Mouse (Mus musculus) ES-E14 (cell line): ENCODE measurements around the gene Pde6h. TPM values are rescaled to one million over a fixed set of nuclear protein-coding genes. Genes with fewer than 3 reads are reported as not detected.

Source experiments
- DNase-seq: peaks from one replicate; pipeline ENCODE4 v3.0.0-alpha.2; 2013; ENCODE audit warnings: low read depth, low spot score
- H3K27ac ChIP-seq: 2 replicates; pipeline ENCODE4 v1.5.1; 2012; ENCODE audit warnings: low read depth, mild to moderate bottlenecking, low read length, moderate library complexity, mixed read lengths; ENCODE audit not compliant: poor library complexity, insufficient read depth, severe bottlenecking
- H3K36me3 ChIP-seq: 2 replicates; pipeline ENCODE4 v1.6.1; 2012; ENCODE audit warnings: mild to moderate bottlenecking, low read length, moderate library complexity, mixed read lengths; ENCODE audit not compliant: control insufficient read depth, poor library complexity, insufficient read depth, severe bottlenecking
- H3K4me1 ChIP-seq, 2 experiments: fragments of 150-350 bp in 1 of 2; sonication (generic) in 1 of 2; 2 replicates each; pipeline ENCODE4 v1.6.1; 2012; ENCODE audit warnings: low read length in 2 of 2, mild to moderate bottlenecking in 1 of 2, mixed read lengths in 1 of 2; ENCODE audit not compliant: control insufficient read depth in 2 of 2, insufficient read depth in 2 of 2, poor library complexity in 1 of 2
- H3K4me3 ChIP-seq, 2 experiments: fragments of 150-350 bp in 1 of 2; sonication (generic) in 1 of 2; 2 replicates each; pipeline ENCODE4 v1.5.1; 2012; ENCODE audit warnings: low read length in 2 of 2, low read depth in 1 of 2, mild to moderate bottlenecking in 1 of 2, mixed read lengths in 1 of 2; ENCODE audit not compliant: insufficient read depth in 1 of 2, poor library complexity in 1 of 2, severe bottlenecking in 1 of 2
- H3K9ac ChIP-seq: 2 replicates; pipeline ENCODE4 v1.6.1; 2012; ENCODE audit warnings: low read depth, mild to moderate bottlenecking, low read length, mixed read lengths; ENCODE audit not compliant: poor library complexity, insufficient read depth, severe bottlenecking
- H3K9me3 ChIP-seq: fragments of 150-350 bp; sonication (generic); 2 replicates; pipeline ENCODE4 v1.6.1; 2012; ENCODE audit warnings: low read depth, mild to moderate bottlenecking, low read length; ENCODE audit not compliant: control insufficient read depth, insufficient read depth
- CHD2 ChIP-seq: IDR thresholded peaks from 2 replicates; pipeline ENCODE4 v1.6.1; 2014; ENCODE audit warnings: mild to moderate bottlenecking, low read depth, low read length, inconsistent platforms
- HCFC1 ChIP-seq: IDR thresholded peaks from 2 replicates; pipeline ENCODE4 v1.6.1; 2012; ENCODE audit warnings: low read length, inconsistent platforms, borderline replicate concordance; ENCODE audit not compliant: insufficient read depth
- MAFK ChIP-seq: IDR thresholded peaks from 2 replicates; pipeline ENCODE4 v1.6.1; 2014; ENCODE audit warnings: mild to moderate bottlenecking, low read depth, low read length, inconsistent platforms; ENCODE audit not compliant: insufficient read depth
- ZC3H11A ChIP-seq: IDR thresholded peaks from 2 replicates; pipeline ENCODE4 v1.6.1; 2012; ENCODE audit warnings: low read depth, mild to moderate bottlenecking, inconsistent platforms, low read length, borderline replicate concordance
- ZNF384 ChIP-seq: IDR thresholded peaks from 2 replicates; pipeline ENCODE4 v1.6.1; 2012; ENCODE audit warnings: low read depth, low read length, inconsistent platforms
- in situ Hi-C, 2 experiments: fragments of 600-800 bp; cut with MboI; formaldehyde crosslinking; loops; one replicate each; pipeline ENCODE4 v1.15.1; 2025; ENCODE audit warnings: low sequenced_read_pairs in 2 of 2, inconsistent platforms in 1 of 2; ENCODE audit not compliant: unreplicated experiment in 2 of 2
- total RNA-seq: library from RNA; depleted of rRNA; stranded (reverse); fragments of 300-350 nt; gene quantifications from 2 replicates; pipeline ENCODE4 v1.2.3, GENCODE M21; 2012

Pde6h gene
- total RNA-seq, 1 experiment, result 0.45 TPM

DNA sequence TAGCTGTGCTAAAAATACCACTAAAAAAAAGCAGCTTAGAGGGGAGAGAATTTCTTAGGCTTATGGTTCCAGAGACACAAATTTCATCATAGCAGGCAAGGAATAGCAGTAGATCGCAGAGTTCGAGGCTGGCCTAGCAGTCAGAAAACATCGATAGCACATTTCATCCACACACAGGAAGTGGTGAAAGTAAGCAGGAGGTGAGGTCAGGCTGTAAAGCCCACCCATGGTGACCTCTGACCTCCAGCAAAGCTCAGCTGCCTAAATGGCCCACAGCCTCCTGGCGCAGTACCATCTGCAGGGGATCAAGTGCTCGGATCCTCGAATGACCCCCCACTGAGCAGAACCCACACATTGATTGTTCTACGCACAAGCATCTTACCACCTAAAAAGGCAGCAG is 59.6 kb downstream of the Pde6h start:
- no peaks in the 10 kb centered on the region for H3K36me3 ChIP-seq
- TF ChIP-seq CHD2, result no peak
- no peak for TF ChIP-seq ZC3H11A
- no peak for TF ChIP-seq ZNF384
- no peak for TF ChIP-seq MAFK
- TF ChIP-seq HCFC1, result no peak
- H3K4me1 ChIP-seq, result 0 out of 4 replicates have a peak, but pooled peaks cover 0 to 3% of the 10 kb centered on the region in 2 experiments
- H3K9me3 ChIP-seq, result no peaks in the 10 kb centered on the region
- in situ Hi-C loops, result loop anchor here in 1 of 2 experiments (25.0 kb wide), 1 partner anchor 371 kb away; no protein-coding TSS in a partner anchor
- H3K27ac ChIP-seq, result no peak overlapping the region
- DNase-seq, result no peak
- H3K9ac ChIP-seq, result no peak overlapping the region
- no peak overlapping the region for H3K4me3 ChIP-seq

DNA sequence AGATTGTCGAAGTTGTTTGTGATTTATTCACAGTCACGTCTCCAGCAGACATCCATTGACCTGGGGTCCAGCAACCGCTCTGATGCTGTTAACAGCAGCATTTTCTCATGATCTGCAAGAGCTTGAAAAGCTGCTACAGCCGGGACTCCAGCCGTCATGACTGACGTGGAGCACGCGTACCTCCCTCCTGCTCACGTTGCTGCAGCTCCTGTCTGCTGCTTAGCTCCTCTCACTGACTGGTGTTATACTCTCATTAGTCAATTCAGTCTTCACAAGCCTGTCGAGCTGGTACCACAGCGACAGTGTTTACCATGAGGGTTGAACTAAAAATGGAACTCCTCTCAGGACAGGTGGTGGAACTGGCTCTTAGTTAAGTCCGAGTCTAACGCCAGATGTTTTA is 62.4 kb downstream of the Pde6h start:
- Histone ChIP-seq H3K36me3 (no peaks in the 10 kb centered on the region), H3K9ac (no peak overlapping the region), H3K27ac (no peak overlapping the region), H3K4me1 (peaks cover 0 to 3% of the 10 kb centered on the region in 2 experiments; a peak in 1 of 4 replicates), H3K9me3 (no peaks in the 10 kb centered on the region), H3K4me3 (no peak overlapping the region)
- TF ChIP-seq ZC3H11A (no peak), ZNF384 (no peak), HCFC1 (no peak), CHD2 (no peak), MAFK (no peak)
- DNase-seq, result no peak
- in situ Hi-C loops, result loop anchor here in 1 of 2 experiments (25.0 kb wide), 1 partner anchor 374 kb away; no protein-coding TSS in a partner anchor

DNA sequence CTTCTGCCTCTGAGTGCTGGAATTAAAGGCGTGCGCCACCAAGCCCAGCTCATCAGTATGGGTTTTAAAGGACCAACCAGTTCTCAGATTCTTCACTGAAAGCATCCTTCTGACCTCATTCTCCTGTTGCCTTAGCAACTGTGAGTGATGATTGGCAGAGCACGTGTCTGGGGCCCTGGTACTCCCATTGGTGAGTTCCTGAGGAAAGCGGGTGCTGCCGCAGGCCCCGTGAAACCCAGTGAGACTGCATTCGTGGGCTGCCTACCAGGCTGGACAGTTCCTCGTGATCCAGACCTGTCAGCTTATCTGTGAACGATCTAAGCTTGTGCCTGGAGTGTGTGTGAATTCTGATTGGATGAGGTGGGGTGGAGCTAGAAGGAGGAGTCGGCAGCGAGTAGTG is 63.1 kb downstream of the Pde6h start:
- Histone ChIP-seq H3K27ac (no peak overlapping the region), H3K9ac (no peak overlapping the region), H3K4me1 (peaks cover 0 to 3% of the 10 kb centered on the region in 2 experiments; a peak in 1 of 4 replicates), H3K9me3 (no peaks in the 10 kb centered on the region), H3K4me3 (no peak overlapping the region), H3K36me3 (no peaks in the 10 kb centered on the region)
- no peak for TF ChIP-seq ZC3H11A
- DNase-seq, result no peak
- in situ Hi-C loops, result loop anchor here in 1 of 2 experiments (25.0 kb wide), 1 partner anchor 374 kb away; no protein-coding TSS in a partner anchor

GRCm38 (mm10) chr6:136988536-136989060 is 65.0 kb downstream of the Pde6h start:
- in situ Hi-C loops, result loop anchor here in 1 of 2 experiments (25.0 kb wide), 1 partner anchor 376 kb away; no protein-coding TSS in a partner anchor
- Histone ChIP-seq H3K4me3 (no peak overlapping the region), H3K4me1 (peaks cover 0 to 3% of the 10 kb centered on the region in 2 experiments; a peak in 1 of 4 replicates), H3K9ac (no peak overlapping the region), H3K27ac (no peak overlapping the region), H3K9me3 (no peaks in the 10 kb centered on the region), H3K36me3 (no peaks in the 10 kb centered on the region)
- no peak for DNase-seq
- TF ChIP-seq ZNF384, result no peak
- TF ChIP-seq CHD2, result no peak
- TF ChIP-seq ZC3H11A, result no peak
- TF ChIP-seq HCFC1, result no peak
- no peak for TF ChIP-seq MAFK
